Mouse (Mus musculus) forelimb bud, embryonic 11.5 days (tissue): ENCODE measurements around the gene Wdr45b.
"Not testable (repeated sequence)": the region's sequence is repeated elsewhere in the genome, so short reads cannot be mapped to it uniquely, and the experiment has no call there.

ENCODE experiments used
- DNase-seq: peaks from one replicate; pipeline ENCODE4 v3.0.0-alpha.2; 2012; ENCODE audit warnings: low read depth, low spot score

Gene Wdr45b

DNA sequence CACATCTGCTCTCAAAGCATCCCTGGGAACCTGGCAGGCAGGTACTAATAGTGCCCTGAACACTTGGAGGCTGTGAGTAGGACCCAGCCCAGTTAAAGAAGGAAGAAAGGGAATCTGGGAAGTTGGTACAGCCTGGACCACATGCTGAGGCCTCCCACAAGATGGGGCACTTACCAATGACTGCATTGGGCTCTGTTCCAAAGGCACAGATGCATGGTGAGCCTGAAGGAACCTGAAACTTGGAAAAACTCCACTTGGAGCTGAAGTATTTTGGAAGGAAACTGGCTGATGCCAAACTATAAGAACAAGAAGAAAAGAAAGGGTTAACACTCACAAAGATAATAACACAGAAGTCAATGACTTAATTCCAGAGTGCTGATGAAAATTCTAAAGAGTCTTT, 25.6 kb downstream of the Wdr45b start:
- DNase-seq, result no peak

DNA sequence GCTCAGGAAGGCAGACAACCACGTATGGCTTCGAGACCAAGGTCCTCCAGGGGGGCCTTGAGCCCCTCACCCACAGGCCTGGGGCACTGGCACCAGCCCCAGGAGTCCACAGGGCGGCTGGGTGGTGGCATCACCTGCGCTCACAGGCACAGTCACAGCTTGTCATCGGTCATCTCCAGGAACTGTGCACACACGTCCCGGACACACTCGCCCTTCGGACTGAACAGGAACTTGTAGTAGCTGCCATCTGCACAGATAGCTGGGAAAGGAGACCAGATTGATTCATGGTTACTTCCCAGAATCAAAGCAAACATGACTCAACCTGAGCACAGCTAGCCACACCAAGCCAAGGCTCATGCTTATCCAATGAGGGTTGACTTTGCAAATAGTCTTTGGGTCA, 26.0 kb downstream of the Wdr45b start:
- DNase-seq, result no peak

DNA sequence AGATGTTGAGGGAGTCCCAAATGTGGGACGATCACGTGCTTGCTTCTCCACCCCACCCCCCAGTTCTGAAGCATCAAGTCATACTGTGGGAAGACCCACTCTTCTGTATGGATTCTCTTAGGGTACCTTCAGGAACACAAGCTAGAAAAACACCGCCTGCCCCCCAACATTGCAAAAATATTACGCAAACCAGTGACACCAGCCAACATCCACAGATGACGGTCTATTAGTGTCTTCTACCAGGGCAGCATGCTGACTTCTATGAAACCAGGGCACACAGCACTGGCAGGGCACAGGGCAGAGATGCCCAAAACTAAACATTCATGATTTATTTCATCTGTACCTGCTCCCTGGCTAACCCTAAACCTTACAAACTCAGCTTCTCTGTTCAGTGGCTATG, 27.6 kb downstream of the Wdr45b start:
- no peak for DNase-seq

DNA sequence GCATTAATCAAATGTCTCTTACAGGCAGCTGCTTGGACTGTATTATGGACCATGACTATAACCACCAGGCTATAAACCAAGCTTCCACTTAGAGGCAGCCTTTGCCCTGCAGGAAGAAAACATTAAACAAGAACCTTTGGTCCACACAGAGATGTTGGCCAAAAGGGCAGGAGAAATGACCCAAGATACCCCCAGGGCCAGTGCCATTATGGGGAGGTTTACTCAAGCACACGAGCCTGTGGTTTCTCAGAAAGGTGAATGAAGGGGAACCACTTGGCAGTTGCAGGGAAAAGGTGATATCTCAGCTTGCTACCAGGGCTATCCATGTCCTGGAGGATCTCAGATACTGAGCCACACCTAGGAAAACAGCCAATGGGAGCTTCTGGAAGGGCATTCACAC, 28.2 kb downstream of the Wdr45b start:
- DNase-seq, result no peak

DNA sequence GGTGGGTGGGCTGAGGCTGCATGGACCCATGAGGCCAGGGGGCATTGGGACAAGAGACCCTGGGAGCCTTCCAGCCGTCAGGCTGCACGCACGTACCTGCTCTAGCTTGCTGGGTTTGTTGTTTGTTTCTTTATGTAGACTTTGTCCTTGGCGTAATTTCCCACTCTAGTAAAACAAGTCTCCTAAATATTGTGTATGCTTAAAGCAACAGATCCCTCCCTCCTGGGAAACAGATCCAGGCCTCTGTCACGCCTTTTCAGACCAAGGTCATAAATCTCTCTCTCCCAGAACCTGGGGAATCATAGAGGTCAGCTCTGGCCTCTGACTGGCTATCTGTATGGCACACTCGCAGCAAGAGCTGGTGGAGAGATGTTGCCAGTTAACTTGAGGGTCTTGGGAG, 46.5 kb downstream of the Wdr45b start:
- not testable (repeated sequence) for DNase-seq

DNA sequence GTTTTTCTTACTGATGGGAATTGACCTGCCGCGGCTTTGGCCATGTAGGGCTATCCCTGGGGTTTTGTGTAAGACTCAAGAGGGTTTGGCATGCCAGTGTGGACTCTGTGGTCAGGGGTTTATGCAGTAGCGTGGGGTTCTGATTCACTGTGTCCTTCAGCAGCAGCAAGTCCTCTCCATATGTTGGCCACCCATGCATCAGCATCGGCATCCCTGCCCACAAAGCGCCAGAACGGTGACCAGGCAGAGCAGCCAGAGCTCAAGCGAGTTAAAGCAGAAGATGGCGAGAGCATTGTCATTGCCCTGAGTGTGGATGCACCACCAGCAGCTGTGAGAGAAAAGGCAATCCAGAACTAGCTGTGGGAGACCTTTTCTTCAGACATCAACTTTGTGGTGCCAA, 47.6 kb downstream of the Wdr45b start:
- no peak for DNase-seq

DNA sequence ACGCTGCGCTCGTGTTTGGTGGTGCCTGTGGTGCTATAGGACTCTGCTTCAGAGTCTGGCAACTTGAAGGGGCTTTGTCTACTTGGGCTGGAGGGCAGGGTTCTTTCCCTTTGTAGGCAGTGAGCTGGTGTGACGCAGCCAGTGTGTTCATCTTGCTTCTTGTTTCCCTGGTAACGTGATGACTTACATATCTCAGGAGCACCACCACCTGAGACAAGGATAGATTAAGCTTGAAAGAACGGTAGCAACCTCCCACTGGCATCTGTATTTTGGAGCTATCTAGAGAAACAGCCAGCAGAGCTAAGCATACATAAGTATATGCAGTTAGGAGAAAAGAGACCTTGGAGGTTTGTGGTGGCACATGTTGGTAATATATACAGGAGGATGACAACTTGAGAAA, 48.9 kb downstream of the Wdr45b start:
- DNase-seq, result no peak

DNA sequence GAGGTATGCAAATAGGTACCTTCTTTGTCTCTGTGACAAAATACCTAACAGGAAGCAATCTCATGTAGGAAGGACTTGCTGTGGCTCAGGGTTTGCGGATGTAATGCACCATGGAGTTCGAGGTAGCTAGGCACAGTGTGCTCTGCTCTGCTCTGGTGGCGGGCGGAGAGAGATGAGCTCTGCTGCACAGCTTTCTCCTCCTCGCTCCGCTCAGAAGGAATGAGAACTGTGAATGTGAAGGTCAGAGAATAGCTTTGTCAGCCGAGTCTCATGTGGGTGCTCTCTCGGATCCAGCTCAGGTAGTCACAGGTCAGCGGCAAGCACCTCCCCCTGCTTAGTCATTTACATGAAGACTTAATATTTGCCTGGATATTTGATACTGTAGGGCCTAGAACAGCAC, 54.0 kb downstream of the Wdr45b start:
- DNase-seq, result no peak

DNA sequence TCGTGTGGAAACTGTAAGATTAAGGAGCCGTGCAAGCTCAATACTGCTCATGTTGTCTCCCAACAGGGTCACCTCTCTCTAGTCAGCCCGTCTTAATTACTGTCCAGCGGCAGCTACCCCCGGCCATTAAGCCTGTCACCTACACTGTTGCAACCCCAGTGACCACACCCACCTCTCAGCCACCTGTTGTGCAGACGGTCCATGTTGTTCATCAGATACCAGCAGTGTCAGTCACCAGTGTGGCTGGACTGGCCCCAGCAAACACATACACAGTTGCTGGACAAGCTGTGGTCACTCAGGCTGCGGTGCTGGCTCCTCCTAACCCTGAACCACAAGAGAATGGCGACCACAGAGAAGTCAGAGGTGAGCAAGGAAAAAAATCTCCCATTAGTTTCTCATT, 55.8 kb downstream of the Wdr45b start:
- DNase-seq, result no peak

DNA sequence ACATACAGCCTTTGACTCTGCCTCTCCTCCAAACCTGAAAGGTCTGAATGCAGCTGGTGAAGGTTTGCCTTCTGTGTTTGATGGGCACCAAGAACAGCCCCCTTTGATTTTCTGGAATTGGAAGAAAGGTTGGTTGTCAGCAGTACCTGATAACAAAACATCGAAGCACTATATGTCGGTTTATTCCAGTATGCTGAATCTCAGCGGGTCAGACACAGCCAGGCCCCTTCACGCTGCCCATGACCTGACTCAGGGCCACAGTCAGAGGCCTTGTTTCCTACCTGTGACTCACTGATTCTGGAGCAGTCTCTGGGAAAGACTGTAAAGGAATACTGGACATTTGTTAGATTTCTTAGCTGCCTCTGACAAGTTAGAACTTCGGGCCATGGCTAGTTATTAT, 59.5 kb downstream of the Wdr45b start:
- DNase-seq, result no peak

DNA sequence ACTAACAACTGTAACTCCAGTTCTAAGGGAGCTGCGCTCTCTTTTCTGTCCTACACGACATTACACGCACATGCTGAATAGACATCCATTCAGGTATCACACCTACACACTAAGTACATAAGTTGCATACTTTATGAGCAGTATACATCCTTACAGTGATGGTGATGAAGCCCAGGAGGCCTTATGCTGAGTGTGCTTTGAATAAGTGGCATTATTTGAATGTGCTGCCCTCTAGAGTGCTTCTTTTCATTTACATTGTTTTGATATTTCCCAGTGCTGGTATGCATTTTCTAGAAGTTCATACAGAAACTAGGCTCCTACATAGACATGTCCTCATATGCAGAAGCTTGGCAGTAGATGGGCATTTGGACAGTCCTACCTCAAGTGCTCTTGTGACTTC, 64.4 kb downstream of the Wdr45b start:
- DNase-seq, result no peak

DNA sequence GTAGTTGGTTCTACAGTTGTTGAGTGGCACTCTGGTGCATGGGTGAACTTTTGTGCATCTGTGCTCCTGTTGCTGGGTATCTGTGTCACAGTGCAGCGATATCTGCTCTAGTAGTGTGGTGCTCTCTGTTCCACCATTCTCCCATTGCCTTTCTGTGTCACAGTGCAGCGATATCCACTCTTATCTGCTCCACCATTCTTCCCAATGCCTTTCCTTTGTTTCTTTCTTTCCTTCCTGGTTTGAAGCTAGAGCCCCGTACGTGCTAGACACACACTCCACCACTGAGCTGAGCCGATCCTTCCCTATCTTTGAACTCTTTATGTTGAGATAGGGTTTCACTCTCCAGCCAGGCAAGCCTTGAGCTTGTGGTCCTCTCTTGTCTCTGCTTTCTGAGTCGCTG, 71.3 kb downstream of the Wdr45b start:
- no peak for DNase-seq

DNA sequence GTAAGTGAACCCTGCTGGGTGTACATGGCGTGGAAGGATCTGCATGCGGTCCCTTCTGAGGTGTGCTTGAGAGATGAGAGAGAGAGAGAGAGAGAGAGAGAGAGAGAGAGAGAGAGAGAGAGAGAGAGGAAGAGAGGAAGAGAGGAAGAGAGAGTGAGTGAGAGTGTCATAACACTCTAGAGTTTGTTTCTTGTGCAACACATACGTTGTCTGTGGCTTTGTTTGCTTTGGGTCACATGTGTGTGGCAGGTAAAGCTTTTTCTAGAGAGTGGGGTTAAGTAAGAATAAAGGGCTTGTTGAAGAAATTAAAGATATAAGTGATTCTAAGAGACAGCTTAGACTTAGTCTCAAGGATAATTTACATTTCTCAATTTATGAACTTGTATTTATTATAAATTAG, 76.2 kb downstream of the Wdr45b start:
- no peak for DNase-seq

DNA sequence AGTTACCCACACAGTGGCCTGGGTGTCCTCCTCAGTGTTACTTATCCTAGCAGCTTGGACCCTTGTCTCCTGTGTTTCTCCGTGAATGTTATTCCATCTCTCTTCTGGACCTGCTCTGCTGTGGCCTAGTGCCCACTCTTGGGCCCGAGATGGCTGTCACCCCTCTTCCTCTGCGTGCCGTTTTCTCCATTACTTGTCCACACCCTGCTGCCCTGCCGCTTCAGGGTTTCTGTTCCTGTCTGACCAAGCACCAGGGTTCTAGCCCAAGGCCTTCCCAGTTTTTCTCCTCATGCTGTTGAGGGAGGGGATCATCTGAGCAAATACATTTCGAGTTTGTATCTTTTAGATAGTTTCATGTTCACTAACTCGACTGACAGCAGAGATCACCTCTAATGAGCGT, 76.7 kb downstream of the Wdr45b start:
- DNase-seq, result no peak
